Mouse (Mus musculus): ENCODE data around the gene Cpn1. TPM values are rescaled to one million over a fixed set of nuclear protein-coding genes. Genes with fewer than 3 reads are reported as not detected.

Gene Cpn1
- total and polyA plus RNA-seq, 3 experiments, result 0.27 to 0.33 TPM; not detected in 1

DNA sequence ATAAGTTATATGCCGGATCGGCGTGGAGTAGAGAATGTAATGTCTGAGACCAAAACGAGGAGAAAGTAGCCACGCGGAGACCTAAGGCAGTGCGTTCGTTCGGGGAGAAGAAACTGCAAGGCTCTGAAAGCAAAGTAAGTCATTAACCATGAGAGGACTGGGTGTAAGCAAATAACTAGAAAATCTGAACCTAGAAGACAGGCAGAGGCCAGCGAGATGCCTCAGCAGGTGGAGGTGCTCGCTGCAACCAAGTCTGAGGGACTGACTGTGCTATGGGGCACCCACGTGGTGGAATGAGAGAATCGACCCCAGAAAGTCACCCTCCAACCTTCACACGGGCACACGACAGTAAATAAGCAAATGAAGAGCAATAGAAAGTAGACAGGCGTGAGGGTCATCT, 43.3 kb downstream of the Cpn1 start (continued):
- no peak for TF ChIP-seq ZKSCAN1 (IDR thresholded peaks at IDR 0.05; ENCODE audit: low read depth, low read length)
- no peak for TF ChIP-seq GABPA (IDR thresholded peaks at IDR 0.05; ENCODE audit: low read depth, low read length)
- no peak for TF ChIP-seq NELFE (IDR thresholded peaks at IDR 0.05; ENCODE audit: low read depth, low read length)

DNA sequence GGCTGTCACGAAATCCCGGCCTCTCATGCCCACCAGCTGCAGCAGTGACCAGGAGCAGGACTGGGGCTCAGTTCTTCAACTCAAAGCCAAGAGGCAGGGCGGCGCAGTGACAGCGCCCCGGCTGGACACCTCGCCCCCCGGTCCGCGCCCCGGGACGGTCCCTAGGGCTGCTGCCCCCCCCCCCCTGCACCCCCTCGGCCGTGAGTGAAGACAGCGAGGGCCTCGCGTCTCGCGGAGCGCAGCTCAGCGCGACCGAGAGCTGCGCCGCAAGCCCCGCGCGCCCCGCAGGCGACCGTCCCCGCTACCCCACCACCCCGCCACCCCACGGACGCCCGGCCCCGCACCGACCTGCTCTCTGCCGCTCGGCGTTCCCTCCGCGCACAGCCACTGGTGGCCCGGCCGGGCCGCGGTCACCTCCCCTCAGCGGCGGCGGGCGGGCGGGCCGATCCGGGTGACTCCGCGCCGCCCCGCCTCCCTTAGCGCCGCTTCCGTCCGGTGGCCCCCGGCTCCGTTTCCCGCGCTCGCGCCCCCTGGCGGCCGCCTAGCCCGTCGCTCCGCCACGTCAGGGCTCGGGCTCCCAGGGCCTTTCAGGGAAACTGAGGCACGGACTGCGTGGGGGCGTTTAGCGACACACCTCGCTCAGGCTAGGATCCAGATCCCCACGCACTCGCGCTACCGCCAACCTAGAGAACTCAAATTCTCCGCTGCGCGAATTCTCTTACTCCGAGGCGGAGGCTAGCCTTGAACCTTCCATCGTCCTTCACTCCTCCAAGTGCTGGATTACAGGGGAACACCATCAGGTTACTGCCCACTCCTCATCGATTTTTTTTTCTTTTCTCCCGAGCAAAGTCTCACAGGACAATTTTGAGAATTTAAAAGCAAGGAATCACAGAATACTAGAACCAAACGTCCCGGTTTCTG, 46.3 kb downstream of the Cpn1 start, which contains the start of gene Dnmbp:
Gene Dnmbp (minus strand): TSS at position 423 of the 921 bp plus-strand sequence.
- peaks cover 0 to 8% of the 10 kb centered on the region in 2 experiments; a peak in 2 of 4 replicates for H3K36me3 ChIP-seq (ENCODE audit: control insufficient read depth in 1 of 2, insufficient read depth in 2 of 2, low read length in 2 of 2)
- no peaks in the 10 kb centered on the region; the same call in 1 of the 2 replicates for H3K79me2 ChIP-seq (ENCODE audit: control insufficient read depth, insufficient read depth, low read length, poor library complexity)
- peak; percentile 85 for DNase-seq (ENCODE audit: low read depth, low spot score)
- peaks cover 0 to 3% of the 10 kb centered on the region in 2 experiments; a peak in 1 of 4 replicates for H3K27me3 ChIP-seq (ENCODE audit: control insufficient read depth in 1 of 2, insufficient read depth in 2 of 2, low read length in 2 of 2)
- H3K9ac ChIP-seq (ENCODE audit: control insufficient read depth, low read depth, low read length, poor library complexity, severe bottlenecking), result peak within 1 kb of the TSS; percentile 79
- H3K4me3 ChIP-seq (ENCODE audit: control insufficient read depth in 1 of 2, insufficient read depth in 1 of 2, low read depth in 2 of 2, low read length in 2 of 2), result peak within 1 kb of the TSS; percentile 78 to 87
- H3K27ac ChIP-seq (ENCODE audit: control insufficient read depth, low read depth, low read length), result no peak within 1 kb of the TSS
- no peaks in the 10 kb centered on the region for H3K9me3 ChIP-seq (replicated peaks; ENCODE audit: insufficient read depth, low read length)
- H3K4me1 ChIP-seq (ENCODE audit: control insufficient read depth in 1 of 2, insufficient read depth in 2 of 2, low read length in 2 of 2), result peaks cover 3 to 14% of the 10 kb centered on the region in 2 experiments; a peak in 3 of 4 replicates
- TF ChIP-seq UBTF (IDR thresholded peaks at IDR 0.05; ENCODE audit: borderline replicate concordance, insufficient read depth, low read depth, low read length) (0 out of 2 replicates have a peak, but pooled peaks have one; percentile 36), CHD1 (IDR thresholded peaks at IDR 0.05; ENCODE audit: low read depth, low read length) (no peak), ZNF384 (IDR thresholded peaks at IDR 0.05; ENCODE audit: low read depth, low read length) (no peak), RAD21 (IDR thresholded peaks at IDR 0.05; ENCODE audit: low read depth, low read length) (peak; percentile 38), TBP (IDR thresholded peaks at IDR 0.05; ENCODE audit: low read depth, low read length) (no peak), NRF1 (IDR thresholded peaks at IDR 0.05; ENCODE audit: insufficient read depth, low read depth, low read length, poor library complexity, severe bottlenecking) (no peak), MYB (IDR thresholded peaks at IDR 0.05; ENCODE audit: low read depth, low read length) (no peak), CHD2 (IDR thresholded peaks at IDR 0.05; ENCODE audit: low read length) (no peak), TAL1 (IDR thresholded peaks at IDR 0.05; ENCODE audit: low read length) (no peak), USF1 (IDR thresholded peaks at IDR 0.05; ENCODE audit: low read depth, low read length) (no peak), MYC (IDR thresholded peaks at IDR 0.05; ENCODE audit: low read depth, low read length) (no peak), JUND (IDR thresholded peaks at IDR 0.05; ENCODE audit: low read depth, low read length) (no peak), ZKSCAN1 (IDR thresholded peaks at IDR 0.05; ENCODE audit: low read depth, low read length) (no peak), GABPA (IDR thresholded peaks at IDR 0.05; ENCODE audit: low read depth, low read length) (no peak), TCF12 (IDR thresholded peaks at IDR 0.05; ENCODE audit: low read depth, low read length) (peak; percentile 47; the same call in 1 of the 2 replicates), HCFC1 (IDR thresholded peaks at IDR 0.05; ENCODE audit: low read depth, low read length) (peak; percentile 68), ELF1 (IDR thresholded peaks at IDR 0.05; ENCODE audit: low read depth, low read length) (peak; percentile 52; the same call in 1 of the 2 replicates), SIN3A (IDR thresholded peaks at IDR 0.05; ENCODE audit: low read length) (no peak), GATA1 (IDR thresholded peaks at IDR 0.05; ENCODE audit: low read depth, low read length) (no peak), NELFE (IDR thresholded peaks at IDR 0.05; ENCODE audit: low read depth, low read length) (peak; percentile 51; the same call in 1 of the 2 replicates), ETS1 (IDR thresholded peaks at IDR 0.05; ENCODE audit: low read depth, low read length) (no peak), E2F4 (IDR thresholded peaks at IDR 0.05; ENCODE audit: borderline replicate concordance, low read depth, low read length) (no peak), ZMIZ1 (IDR thresholded peaks at IDR 0.05; ENCODE audit: low read depth, low read length) (no peak), BHLHE40 (IDR thresholded peaks at IDR 0.05; ENCODE audit: borderline replicate concordance, low read depth, low read length) (0 out of 2 replicates have a peak, but pooled peaks have one; percentile 14), MEF2A (IDR thresholded peaks at IDR 0.05; ENCODE audit: extremely low read depth, insufficient replicate concordance, low read depth, low read length, poor library complexity, severe bottlenecking) (no peak), EP300 (IDR thresholded peaks at IDR 0.05; ENCODE audit: low read depth in 1 of 2, low read length in 2 of 2) (peak; percentile 26 to 31; a peak in 2 of 4 replicates), POLR2AphosphoS2 (IDR thresholded peaks at IDR 0.05; ENCODE audit: low read length) (no peak), ZC3H11A (IDR thresholded peaks at IDR 0.05; ENCODE audit: low read depth, low read length) (no peak), MAZ (IDR thresholded peaks at IDR 0.05; ENCODE audit: low read depth, low read length) (peak; percentile 96), MAFK (IDR thresholded peaks at IDR 0.05; ENCODE audit: borderline replicate concordance, low read depth, low read length) (no peak), SMC3 (IDR thresholded peaks at IDR 0.05; ENCODE audit: low read depth, low read length) (peak; percentile 81), POLR2A (IDR thresholded peaks at IDR 0.05; ENCODE audit: control insufficient read depth in 1 of 2, insufficient read depth in 1 of 2, low read depth in 1 of 2, low read length in 2 of 2, poor library complexity in 1 of 2) (peak in 1 of 2 experiments; percentile 61; a peak in 2 of 4 replicates)

Data from MEL (cell line).